Mouse (Mus musculus): ENCODE data around the gene Gsdme.
A peak's percentile ranks its signal among the peaks of the same experiment; 100 is the strongest.

Gsdme gene

GRCm38 (mm10) chr6:50263670-50264069 is at the start of gene Gsdme:
Gene Gsdme, minus strand, starts transcription at chr6:50263862.
- DNase-seq (ENCODE audit: low read depth, low spot score) = no peak

- DNase-seq (ENCODE audit: low read depth, low spot score) = peak; percentile 58
Measured at GRCm38 (mm10) chr6:50312647-50313046, 49.0 kb upstream of the Gsdme start.

GRCm38 (mm10) chr6:50309019-50309418 is 45.4 kb upstream of the Gsdme start:
- peak; percentile 22 for DNase-seq (ENCODE audit: low read depth, low spot score)

GRCm38 (mm10) chr6:50306625-50307024 is 43.0 kb upstream of the Gsdme start:
- no peak for DNase-seq (ENCODE audit: low read depth, low spot score)

- peak; percentile 72 for DNase-seq (ENCODE audit: low read depth, low spot score)
Measured at GRCm38 (mm10) chr6:50304949-50305491, 41.4 kb upstream of the Gsdme start.

- DNase-seq (ENCODE audit: low read depth, low spot score) = no peak
Measured at GRCm38 (mm10) chr6:50301121-50301520, 37.5 kb upstream of the Gsdme start.

GRCm38 (mm10) chr6:50300622-50301021 is 37.0 kb upstream of the Gsdme start:
- no peak for DNase-seq (ENCODE audit: low read depth, low spot score)

- DNase-seq (ENCODE audit: low read depth, low spot score) = no peak
Measured at GRCm38 (mm10) chr6:50299071-50299470, 35.4 kb upstream of the Gsdme start.

- no peak for DNase-seq (ENCODE audit: low read depth, low spot score)
Measured at GRCm38 (mm10) chr6:50297671-50298070, 34.0 kb upstream of the Gsdme start.

GRCm38 (mm10) chr6:50295136-50295535 is 31.5 kb upstream of the Gsdme start:
- no peak for DNase-seq (ENCODE audit: low read depth, low spot score)

GRCm38 (mm10) chr6:50294128-50294527 is 30.5 kb upstream of the Gsdme start:
- DNase-seq (ENCODE audit: low read depth, low spot score) = peak; percentile 77

GRCm38 (mm10) chr6:50291650-50292049 is 28.0 kb upstream of the Gsdme start:
- no peak for DNase-seq (ENCODE audit: low read depth, low spot score)

GRCm38 (mm10) chr6:50286881-50287280 is 23.2 kb upstream of the Gsdme start:
- DNase-seq (ENCODE audit: low read depth, low spot score) = no peak

- DNase-seq (ENCODE audit: low read depth, low spot score) = no peak
Measured at GRCm38 (mm10) chr6:50279642-50280041, 16.0 kb upstream of the Gsdme start.

GRCm38 (mm10) chr6:50273947-50274346 is 10.3 kb upstream of the Gsdme start:
- no peak for DNase-seq (ENCODE audit: low read depth, low spot score)

GRCm38 (mm10) chr6:50273416-50273815 is 9.8 kb upstream of the Gsdme start:
- no peak for DNase-seq (ENCODE audit: low read depth, low spot score)

- no peak for DNase-seq (ENCODE audit: low read depth, low spot score)
Measured at GRCm38 (mm10) chr6:50262310-50262709, 1.4 kb downstream of the Gsdme start.

GRCm38 (mm10) chr6:50261922-50262261 is 1.8 kb downstream of the Gsdme start:
- DNase-seq (ENCODE audit: low read depth, low spot score) = no peak

- peak; percentile 64 for DNase-seq (ENCODE audit: low read depth, low spot score)
Measured at GRCm38 (mm10) chr6:50261201-50261921, 2.3 kb downstream of the Gsdme start.

GRCm38 (mm10) chr6:50255356-50255755 is 8.3 kb downstream of the Gsdme start:
- no peak for DNase-seq (ENCODE audit: low read depth, low spot score)

- no peak for DNase-seq (ENCODE audit: low read depth, low spot score)
Measured at GRCm38 (mm10) chr6:50254723-50255184, 8.9 kb downstream of the Gsdme start.

GRCm38 (mm10) chr6:50252690-50253089 is 11.0 kb downstream of the Gsdme start:
- no peak for DNase-seq (ENCODE audit: low read depth, low spot score)

- no peak for DNase-seq (ENCODE audit: low read depth, low spot score)
Measured at GRCm38 (mm10) chr6:50247791-50248190, 15.9 kb downstream of the Gsdme start.

All from embryo, embryonic 11.5 days (tissue).